Mouse (Mus musculus) embryonic facial prominence, embryonic 14.5 days (tissue): ENCODE results near the gene Ndrg2. TPM values are rescaled to one million over a fixed set of nuclear protein-coding genes. Genes with fewer than 3 reads are reported as not detected.
"Not testable (repeated sequence)": the region's sequence is repeated elsewhere in the genome, so short reads cannot be mapped to it uniquely, and the experiment has no call there.

Source experiments
- ATAC-seq: fragments of 200-750 bp; cut with Nextera tagmentation; 2 replicates; pipeline ENCODE4 v1.8.0; 2017; ENCODE audit warnings: low read depth, moderate number of reproducible peaks, moderate TSS enrichment
- DNase-seq: peaks from one replicate; pipeline ENCODE4 v3.0.0-alpha.2; 2015; ENCODE audit warnings: low spot score
- H3K27ac ChIP-seq: fragments of 300-500 bp; sonication (generic); replicated peaks from 2 replicates; pipeline ENCODE4 v1.5.1; 2014; ENCODE audit warnings: low read depth, mild to moderate bottlenecking, low read length, moderate library complexity
- H3K27me3 ChIP-seq: fragments of 300-500 bp; sonication (generic); replicated peaks from 2 replicates; pipeline ENCODE4 v1.6.1; 2014; ENCODE audit warnings: low read length; ENCODE audit not compliant: control insufficient read depth, insufficient read depth
- H3K36me3 ChIP-seq: fragments of 300-500 bp; sonication (generic); 2 replicates; pipeline ENCODE4 v1.6.1; 2014; ENCODE audit warnings: low read length, mixed read lengths; ENCODE audit not compliant: control insufficient read depth, insufficient read depth
- H3K4me1 ChIP-seq: fragments of 300-500 bp; sonication (generic); 2 replicates; pipeline ENCODE4 v1.6.1; 2014; ENCODE audit warnings: antibody characterized with exemption, low read length; ENCODE audit not compliant: control insufficient read depth, insufficient read depth
- H3K4me2 ChIP-seq: fragments of 300-500 bp; sonication (generic); 2 replicates; pipeline ENCODE4 v1.6.1; 2014; ENCODE audit warnings: low read depth, mild to moderate bottlenecking, low read length, moderate library complexity, mixed read lengths
- H3K4me3 ChIP-seq: fragments of 300-500 bp; sonication (generic); 2 replicates; pipeline ENCODE4 v1.5.1; 2014; ENCODE audit warnings: low read depth, mild to moderate bottlenecking, low read length
- H3K9ac ChIP-seq: fragments of 300-500 bp; sonication (generic); 2 replicates; pipeline ENCODE4 v1.6.1; 2014; ENCODE audit warnings: low read depth, mild to moderate bottlenecking, low read length, moderate library complexity, mixed read lengths
- H3K9me3 ChIP-seq: fragments of 300-500 bp; sonication (generic); 2 replicates; pipeline ENCODE4 v1.6.1; 2016; ENCODE audit warnings: low read length; ENCODE audit not compliant: control insufficient read depth
- WGBS: fragments of 180-500 bp; shearing (Covaris S2); extraction: QIAGEN DNeasy Blood & Tissue Kit; methylation state at CpG from one replicate; pipeline ENCODE4 v1.1.7; 2014; 5-methylcytosine and 5-hydroxymethylcytosine counted together
- polyA plus RNA-seq: library from polyadenylated mRNA; unstranded; fragments of >200 nt; fragmentation: Nextera tagmentation; extraction: Ambion mirVana; gene quantifications from 2 replicates; pipeline ENCODE4 v1.2.1, GENCODE M21; 2014

The Ndrg2 gene
- polyA plus RNA-seq, 1 experiment from 2014 or later, result 57.5 TPM

GRCm38 (mm10) chr14:51870756-51871155, 43.2 kb downstream of the Ndrg2 start:
- no peak overlapping the region for H3K27ac ChIP-seq
- WGBS, result 73% methylated on average over 2 of the region's 2 CpGs

GRCm38 (mm10) chr14:51863603-51864002, 50.4 kb downstream of the Ndrg2 start:
- not testable (repeated sequence) for H3K9ac ChIP-seq, H3K27ac ChIP-seq, H3K36me3 ChIP-seq, H3K4me1 ChIP-seq, H3K4me2 ChIP-seq, H3K27me3 ChIP-seq, ATAC-seq, DNase-seq, H3K4me3 ChIP-seq, H3K9me3 ChIP-seq
- 7% methylated on average over 1 of the region's 1 CpGs for WGBS

More at GRCm38 (mm10) chr14:51870756-51871155, 43.2 kb downstream of the Ndrg2 start:
- Histone ChIP-seq H3K4me3 (no peak overlapping the region), H3K4me2 (no peak overlapping the region), H3K36me3 (no peaks in the 10 kb centered on the region), H3K4me1 (no peaks in the 10 kb centered on the region), H3K9ac (no peak overlapping the region), H3K27me3 (no peaks in the 10 kb centered on the region), H3K9me3 (no peaks in the 10 kb centered on the region)
- DNase-seq, result no peak
- no peak for ATAC-seq

- ATAC-seq, DNase-seq, H3K36me3 ChIP-seq, H3K4me2 ChIP-seq, H3K4me1 ChIP-seq, H3K4me3 ChIP-seq, H3K9ac ChIP-seq, H3K9me3 ChIP-seq, H3K27me3 ChIP-seq, H3K27ac ChIP-seq: not testable (repeated sequence)
- WGBS, result 74% methylated on average over 7 of the region's 7 CpGs
Observed at GRCm38 (mm10) chr14:51855280-51855679, 58.7 kb downstream of the Ndrg2 start.

Other genes with a start within 250 kb of the Ndrg2 start
- not detected in 2 replicates for gene Gm17079, start 218.7 kb downstream of the Ndrg2 start, polyA plus RNA-seq
- not detected in 2 replicates for gene Gm5800, start 197.0 kb downstream of the Ndrg2 start, polyA plus RNA-seq
- gene Ang4, start 140.6 kb downstream of the Ndrg2 start, polyA plus RNA-seq, result not detected in 2 replicates
- not detected in 2 replicates for gene AY358078, start 114.1 kb downstream of the Ndrg2 start, polyA plus RNA-seq
- gene Ear6, start 60.5 kb downstream of the Ndrg2 start, polyA plus RNA-seq, result not detected in 2 replicates
- gene Mettl17, start 29.3 kb downstream of the Ndrg2 start, polyA plus RNA-seq, result 30.6 and 36.5 TPM in 2 replicates
- gene Slc39a2, start 21.3 kb downstream of the Ndrg2 start, polyA plus RNA-seq, result 1.3 and 1.5 TPM in 2 replicates
- gene Tppp2, start 4.3 kb upstream of the Ndrg2 start, polyA plus RNA-seq, result not detected in 2 replicates
- not detected in 2 replicates for gene Rnase13, start 8.6 kb upstream of the Ndrg2 start, polyA plus RNA-seq
- 113 and 128 TPM in 2 replicates for gene Arhgef40, start 70.6 kb upstream of the Ndrg2 start, polyA plus RNA-seq
- gene Tmem253, start 101.5 kb upstream of the Ndrg2 start, polyA plus RNA-seq, result 0.64 and 0.82 TPM in 2 replicates
- gene Zfp219, start 106.6 kb upstream of the Ndrg2 start, polyA plus RNA-seq, result 21.4 and 25.2 TPM in 2 replicates
- gene Olfr221, start 128.3 kb upstream of the Ndrg2 start, polyA plus RNA-seq, result not detected in 2 replicates
- gene Hnrnpc, start 189.9 kb upstream of the Ndrg2 start, polyA plus RNA-seq, result 498 and 515 TPM in 2 replicates
- gene Rpgrip1, start 196.5 kb upstream of the Ndrg2 start, polyA plus RNA-seq, result 46.7 and 47.0 TPM in 2 replicates